Mouse (Mus musculus) frontal cortex, postnatal 10 days (tissue): ENCODE data around the gene Drosha.

Experiments used
- DNase-seq, 2 experiments: peaks; one replicate each; pipeline ENCODE4 v3.0.0; 2022; ENCODE audit warnings: low spot score in 2 of 2, mixed read lengths in 1 of 2

The Drosha gene

GRCm38 (mm10) chr15:12832599-12832998, 8.0 kb downstream of the Drosha start:
- no peak for DNase-seq

GRCm38 (mm10) chr15:12833385-12833784, 8.8 kb downstream of the Drosha start:
- DNase-seq, result no peak

GRCm38 (mm10) chr15:12834231-12834630, 9.6 kb downstream of the Drosha start:
- no peak for DNase-seq

GRCm38 (mm10) chr15:12840737-12841136, 16.1 kb downstream of the Drosha start:
- no peak for DNase-seq

- no peak for DNase-seq
Observed at GRCm38 (mm10) chr15:12842833-12843232, 18.2 kb downstream of the Drosha start.

GRCm38 (mm10) chr15:12848196-12848975, 23.8 kb downstream of the Drosha start:
- no peak for DNase-seq

GRCm38 (mm10) chr15:12849373-12849772, 24.8 kb downstream of the Drosha start:
- no peak for DNase-seq

- no peak for DNase-seq
Observed at GRCm38 (mm10) chr15:12853471-12853870, 28.9 kb downstream of the Drosha start.

- no peak for DNase-seq
Observed at GRCm38 (mm10) chr15:12856780-12857179, 32.2 kb downstream of the Drosha start.

GRCm38 (mm10) chr15:12857840-12858516, 33.4 kb downstream of the Drosha start:
- no peak for DNase-seq

GRCm38 (mm10) chr15:12858645-12859044, 34.0 kb downstream of the Drosha start:
- DNase-seq, result no peak

GRCm38 (mm10) chr15:12862061-12862460, 37.4 kb downstream of the Drosha start:
- DNase-seq, result no peak

GRCm38 (mm10) chr15:12863669-12864068, 39.1 kb downstream of the Drosha start:
- DNase-seq, result no peak

- no peak for DNase-seq
Observed at GRCm38 (mm10) chr15:12865595-12866314, 41.1 kb downstream of the Drosha start.

GRCm38 (mm10) chr15:12867269-12867668, 42.7 kb downstream of the Drosha start:
- no peak for DNase-seq

GRCm38 (mm10) chr15:12875442-12876176, 51.0 kb downstream of the Drosha start:
- no peak for DNase-seq

- DNase-seq, result no peak
Observed at GRCm38 (mm10) chr15:12876266-12876665, 51.7 kb downstream of the Drosha start.

GRCm38 (mm10) chr15:12876881-12877280, 52.3 kb downstream of the Drosha start:
- DNase-seq, result no peak

GRCm38 (mm10) chr15:12877934-12878333, 53.3 kb downstream of the Drosha start:
- no peak for DNase-seq

- no peak for DNase-seq
Observed at GRCm38 (mm10) chr15:12878581-12878980, 54.0 kb downstream of the Drosha start.

GRCm38 (mm10) chr15:12879937-12880336, 55.3 kb downstream of the Drosha start:
- DNase-seq, result no peak

- DNase-seq, result peak in 1 of 2 experiments; percentile 55
Observed at GRCm38 (mm10) chr15:12884855-12885254, 60.2 kb downstream of the Drosha start.
